Mouse (Mus musculus): ENCODE data around the gene Zbtb25.

- TF ChIP-seq MYOD1 (IDR thresholded peaks at IDR 0.05; ENCODE audit: control insufficient read depth, insufficient read length, low read depth) (no peak), CTCF (IDR thresholded peaks at IDR 0.05; ENCODE audit: control insufficient read depth, insufficient read depth, insufficient read length) (no peak), MAX (IDR thresholded peaks at IDR 0.05) (no peak), FOSL1 (IDR thresholded peaks at IDR 0.05; ENCODE audit: insufficient read depth, low read length, poor library complexity, severe bottlenecking) (no peak), CEBPB (IDR thresholded peaks at IDR 0.05; ENCODE audit: low read depth) (no peak), USF1 (IDR thresholded peaks at IDR 0.05; ENCODE audit: low read depth) (no peak), MYOG (IDR thresholded peaks at IDR 0.05; ENCODE audit: control insufficient read depth, extremely low read depth, insufficient read length) (no peak)
These were observed 58.8 kb downstream of the Zbtb25 start for GRCm38 (mm10) chr12:76310633-76311032.

Data from C2C12 (cell line).